Mouse (Mus musculus) thymus, adult 2 months (tissue): ENCODE data around the gene G530012D18Rik. TPM values are rescaled to one million over a fixed set of nuclear protein-coding genes. Genes with fewer than 3 reads are reported as not detected.
"Not testable (repeated sequence)": the region's sequence is repeated elsewhere in the genome, so short reads cannot be mapped to it uniquely, and the experiment has no call there.

Experiments used
- DNase-seq: peaks from one replicate; pipeline ENCODE4 v3.0.0; 2021
- H3K27ac ChIP-seq: fragments of 200-500 bp; 2 replicates; pipeline ENCODE4 v1.5.1; 2012; ENCODE audit warnings: low read length, control low read depth; ENCODE audit not compliant: control insufficient read depth, insufficient read depth
- H3K27me3 ChIP-seq: fragments of 200-500 bp; 2 replicates; pipeline ENCODE4 v1.6.1; 2012; ENCODE audit warnings: mild to moderate bottlenecking, low read length, moderate library complexity, mixed read lengths; ENCODE audit not compliant: control insufficient read depth, insufficient read depth
- H3K36me3 ChIP-seq: fragments of 200-500 bp; 2 replicates; pipeline ENCODE4 v1.6.1; 2012; ENCODE audit warnings: mild to moderate bottlenecking, low read length, moderate library complexity; ENCODE audit not compliant: control insufficient read depth, insufficient read depth
- H3K4me1 ChIP-seq: fragments of 200-500 bp; replicated peaks from 2 replicates; pipeline ENCODE4 v1.6.1; 2012; ENCODE audit warnings: low read length; ENCODE audit not compliant: control insufficient read depth, insufficient read depth
- H3K4me3 ChIP-seq: fragments of 200-500 bp; 2 replicates; pipeline ENCODE4 v1.5.1; 2012; ENCODE audit warnings: mild to moderate bottlenecking, low read length, control low read depth, moderate library complexity; ENCODE audit not compliant: control insufficient read depth, insufficient read depth
- WGBS: fragments of 180-500 bp; shearing (Covaris S2); methylation state at CpG from one replicate; pipeline ENCODE4 v1.1.7; 2018; 5-methylcytosine and 5-hydroxymethylcytosine counted together
- polyA plus RNA-seq: library from polyadenylated mRNA; depleted of rRNA; stranded (reverse); fragments of >200 nt; gene quantifications from 2 replicates; pipeline ENCODE4 v1.2.3, GENCODE M21; 2012

The G530012D18Rik gene
- polyA plus RNA-seq, 1 experiment = not detected

GRCm38 (mm10) chr1:85580578-85580977, 5.1 kb downstream of the G530012D18Rik start:
- whole genome bisulfite sequencing = 94% methylated on average over 3 of the region's 3 CpGs
- not testable (repeated sequence) for DNase-seq, H3K36me3 ChIP-seq, H3K4me3 ChIP-seq, H3K4me1 ChIP-seq, H3K27me3 ChIP-seq, H3K27ac ChIP-seq

DNA sequence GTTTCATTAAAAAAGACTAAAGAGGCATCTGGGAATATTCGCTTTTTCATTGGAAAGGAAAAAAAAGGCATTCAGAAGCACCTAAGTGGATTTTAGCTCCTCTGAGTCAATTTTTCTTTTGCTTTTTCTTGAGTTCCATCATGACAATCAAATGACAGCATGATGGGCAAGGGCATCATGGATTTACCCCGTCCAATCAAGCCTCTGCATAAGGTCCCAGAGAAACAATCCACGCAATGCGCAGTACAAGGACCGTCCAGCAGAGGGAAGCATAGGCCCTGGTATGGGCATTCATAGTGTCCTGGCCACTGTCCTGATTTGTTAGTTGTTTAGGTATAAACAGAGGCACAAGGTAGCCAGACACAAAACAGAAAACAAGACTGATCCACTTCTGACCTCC, 6.0 kb downstream of the G530012D18Rik start:
- H3K27me3 ChIP-seq, H3K4me3 ChIP-seq, H3K36me3 ChIP-seq, H3K27ac ChIP-seq, DNase-seq, H3K4me1 ChIP-seq: not testable (repeated sequence)
- 50% methylated on average over 5 of the region's 5 CpGs for WGBS

DNA sequence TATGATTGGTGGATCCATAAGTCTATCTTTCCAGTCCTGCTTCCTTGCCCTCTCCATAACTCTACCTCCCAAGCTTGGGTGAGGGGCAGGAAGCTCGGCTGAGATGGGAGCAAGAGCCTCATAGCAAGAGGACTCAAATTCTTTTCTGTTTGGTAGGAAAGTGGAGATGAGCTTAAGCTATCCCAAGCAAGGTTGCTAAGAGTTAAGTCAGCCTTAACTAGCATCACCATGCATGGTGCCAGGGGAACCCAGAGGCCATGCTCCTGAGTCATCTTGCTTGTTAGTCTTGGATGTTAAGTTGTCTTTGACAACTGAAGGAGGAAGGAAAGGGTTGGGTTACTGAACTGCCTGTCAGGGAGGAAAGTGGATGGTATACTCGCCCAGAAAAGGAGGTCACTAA, 13.2 kb downstream of the G530012D18Rik start:
- DNase-seq, H3K27ac ChIP-seq, H3K27me3 ChIP-seq, H3K4me3 ChIP-seq, H3K36me3 ChIP-seq, H3K4me1 ChIP-seq: not testable (repeated sequence)
- 96% methylated on average over 1 of the region's 2 CpGs for WGBS

DNA sequence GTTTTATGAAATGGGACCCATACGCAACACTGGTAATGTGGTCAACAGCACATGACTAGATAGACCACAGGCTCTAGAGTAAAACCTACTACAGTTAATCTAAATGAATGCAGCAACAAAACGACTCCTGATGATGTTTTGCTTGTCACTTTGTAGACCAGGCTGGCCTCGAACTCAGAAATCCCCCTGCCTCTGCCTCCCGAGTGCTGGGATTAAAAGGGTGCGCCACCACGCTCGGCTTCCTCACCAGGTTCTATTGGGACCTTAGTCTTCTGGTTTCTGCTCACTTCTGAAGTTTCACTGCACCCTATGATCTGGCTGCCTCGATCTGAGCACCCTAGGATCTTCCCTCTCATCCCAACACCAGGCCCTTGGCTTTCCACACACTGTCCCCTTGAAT, 17.1 kb downstream of the G530012D18Rik start:
- not testable (repeated sequence) for DNase-seq, H3K4me3 ChIP-seq, H3K27me3 ChIP-seq, H3K27ac ChIP-seq, H3K36me3 ChIP-seq, H3K4me1 ChIP-seq
- 89% methylated on average over 8 of the region's 8 CpGs for WGBS

DNA sequence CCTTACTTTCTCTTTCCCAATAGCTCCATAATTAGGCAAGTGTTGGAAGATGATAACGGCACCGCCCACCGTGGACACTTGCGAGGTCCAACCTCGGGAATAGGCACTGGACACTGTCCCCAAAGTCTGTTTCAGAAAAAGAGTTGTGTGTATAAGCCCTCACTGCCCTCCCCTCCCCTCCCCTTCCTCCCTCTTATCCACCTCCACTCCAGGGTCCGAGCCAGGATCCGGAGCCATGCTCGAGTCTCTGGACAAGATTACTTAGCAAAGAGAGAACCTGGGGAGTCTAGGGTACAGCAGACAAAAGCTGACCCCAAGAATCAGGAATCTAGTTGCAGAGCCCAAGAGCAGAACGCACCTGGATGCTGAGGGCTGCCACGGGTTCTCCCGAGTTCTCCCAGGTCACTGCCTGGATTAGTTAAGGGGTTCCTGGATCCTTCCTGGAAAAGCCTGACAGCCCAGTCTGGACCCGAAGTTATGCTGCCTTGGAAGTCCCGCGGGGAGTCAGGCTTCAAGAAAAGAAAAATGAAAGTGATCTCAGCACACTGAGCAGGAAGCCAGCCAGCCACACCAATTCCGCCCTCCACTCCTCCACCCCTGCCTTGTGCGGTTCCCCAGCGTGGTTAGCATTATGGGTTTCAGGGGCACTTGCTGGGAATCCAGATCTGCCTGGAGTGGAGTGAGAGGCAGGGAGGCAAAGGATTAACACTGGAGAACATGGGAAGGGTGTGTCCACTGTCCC, 23.0 kb downstream of the G530012D18Rik start, which contains the start of gene Sp110:
Gene Sp110 (minus strand): TSS at position 547 of the 742 bp plus-strand sequence.
- not testable (repeated sequence) for H3K4me1 ChIP-seq, H3K27me3 ChIP-seq, H3K36me3 ChIP-seq
- peak; percentile 36 for DNase-seq
- 48% methylated on average over 17 of the region's 17 CpGs for WGBS
- Histone ChIP-seq H3K4me3 (peak within 1 kb of the TSS; percentile 46), H3K27ac (peak within 1 kb of the TSS; percentile 62; the same call in 1 of the 2 replicates)

DNA sequence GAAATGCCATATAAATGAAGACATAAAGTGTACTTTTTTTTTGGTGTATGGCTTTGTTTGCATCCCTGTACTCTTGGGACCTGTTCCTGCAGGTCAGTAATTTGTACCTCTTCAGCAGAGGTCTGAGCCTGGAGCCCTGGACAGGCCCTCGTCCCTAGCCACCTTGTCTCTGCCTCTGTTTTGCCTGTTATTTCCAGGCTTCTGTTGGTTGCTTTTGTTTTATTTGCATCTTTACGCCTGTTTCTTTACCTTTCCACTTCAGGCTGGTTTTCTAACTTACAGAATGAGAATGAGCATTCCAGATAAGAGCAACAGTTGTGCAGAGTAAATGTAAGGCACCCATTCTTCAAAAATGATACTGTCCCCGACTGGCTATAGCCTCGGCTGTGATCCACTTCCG, 24.6 kb downstream of the G530012D18Rik start, which contains the start of gene Sp140:
Gene Sp140 (plus strand): TSS at position 301 of the 400 bp plus-strand sequence.
- H3K4me1 ChIP-seq, H3K36me3 ChIP-seq, DNase-seq, H3K27me3 ChIP-seq: not testable (repeated sequence)
- H3K4me3 ChIP-seq = peak within 1 kb of the TSS; percentile 25
- 71% methylated on average over 1 of the region's 5 CpGs for WGBS
- peak within 1 kb of the TSS; percentile 70 for H3K27ac ChIP-seq

DNA sequence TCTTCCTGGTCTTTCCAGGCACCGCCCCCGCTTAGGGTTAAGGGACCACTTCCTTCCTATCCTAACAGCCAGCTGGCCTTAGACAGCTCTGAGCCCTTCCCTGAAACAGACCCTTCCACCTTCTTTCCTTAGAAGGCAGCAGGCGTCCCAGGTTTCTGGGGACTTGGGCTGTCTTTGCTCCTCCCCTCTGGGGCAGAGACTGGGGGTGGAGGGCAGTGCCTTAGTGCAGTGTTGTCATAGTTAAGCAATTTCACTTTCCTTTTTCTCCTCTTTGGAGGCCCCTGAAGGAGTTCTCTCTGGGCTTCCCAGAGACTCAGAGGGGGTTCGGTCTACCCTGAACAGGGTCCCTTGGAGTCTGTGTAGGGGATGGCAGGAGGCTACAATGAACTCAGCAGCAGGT, 25.3 kb downstream of the G530012D18Rik start:
- Histone ChIP-seq H3K27ac (peak overlapping the region; percentile 70), H3K4me3 (peak overlapping the region; percentile 25)
- H3K4me1 ChIP-seq, H3K36me3 ChIP-seq, H3K27me3 ChIP-seq: not testable (repeated sequence)
- WGBS = 34% methylated on average over 4 of the region's 4 CpGs
- DNase-seq = peak; percentile 63

- whole genome bisulfite sequencing = 100% methylated on average over 1 of the region's 1 CpGs
- not testable (repeated sequence) for H3K27ac ChIP-seq
These were observed 28.9 kb downstream of the G530012D18Rik start for GRCm38 (mm10) chr1:85604341-85604740.

DNA sequence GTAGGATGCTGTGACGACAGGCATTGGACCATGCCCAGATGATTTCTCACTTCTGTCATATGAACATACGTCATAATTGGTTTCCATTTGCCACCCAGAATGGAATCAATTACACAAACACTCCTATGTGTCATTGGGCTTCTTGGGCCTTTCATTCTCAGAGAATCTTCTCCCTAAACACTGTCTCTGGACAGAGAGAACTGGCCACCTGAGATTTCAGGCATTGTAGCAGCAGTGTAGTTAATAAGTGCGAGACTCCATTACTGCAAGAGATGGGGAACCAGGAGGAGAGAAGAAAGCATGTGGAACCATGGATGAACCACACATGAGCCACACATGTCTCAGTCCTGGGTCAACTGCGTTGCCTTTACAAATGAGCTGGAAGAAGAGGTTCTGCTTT, 32.9 kb downstream of the G530012D18Rik start:
- not testable (repeated sequence) for H3K27ac ChIP-seq, H3K4me3 ChIP-seq, H3K4me1 ChIP-seq, H3K36me3 ChIP-seq, H3K27me3 ChIP-seq, DNase-seq
- 89% methylated on average over 4 of the region's 4 CpGs for WGBS

More at GRCm38 (mm10) chr1:85604341-85604740, 28.9 kb downstream of the G530012D18Rik start:
- not testable (repeated sequence) for H3K36me3 ChIP-seq, H3K27me3 ChIP-seq, H3K4me1 ChIP-seq, DNase-seq, H3K4me3 ChIP-seq

- WGBS = 60% methylated on average over 1 of the region's 4 CpGs
- not testable (repeated sequence) for DNase-seq, H3K4me1 ChIP-seq, H3K27me3 ChIP-seq, H3K4me3 ChIP-seq, H3K36me3 ChIP-seq, H3K27ac ChIP-seq
These were observed 35.1 kb downstream of the G530012D18Rik start for GRCm38 (mm10) chr1:85610581-85610980.

GRCm38 (mm10) chr1:85615096-85615495, 39.6 kb downstream of the G530012D18Rik start:
- not testable (repeated sequence) for H3K27ac ChIP-seq, H3K36me3 ChIP-seq, H3K4me3 ChIP-seq, H3K27me3 ChIP-seq, DNase-seq, H3K4me1 ChIP-seq
- WGBS = 98% methylated on average over 3 of the region's 3 CpGs
